Mouse (Mus musculus) granulocyte monocyte progenitor cell, adult 5-6 weeks (primary cell): Measurements from ENCODE around the gene Rufy1. TPM values are rescaled to one million over a fixed set of nuclear protein-coding genes. Genes with fewer than 3 reads are reported as not detected.

Experiments used
- ATAC-seq: replicated peaks from 2 replicates; pipeline ENCODE4 v1.8.0; 2016; ENCODE audit warnings: mild to moderate bottlenecking, moderate TSS enrichment, inconsistent platforms; ENCODE audit not compliant: poor library complexity, severe bottlenecking
- total RNA-seq, 2 experiments: library from RNA; stranded (forward) in 1 of 2; stranded (reverse) in 1 of 2; fragments of 200-712, 200-1000 nt in 1 of 2; fragments of >200 nt in 1 of 2; fragmentation: Nextera tagmentation in 1 of 2; gene quantifications; 2 replicates each; pipeline ENCODE4 v1.2.3; 2014 to 2017

Rufy1 gene
- total RNA-seq, 2 experiments from 2014 or later = 34.6 to 42.1 TPM

- peak; percentile 43 for ATAC-seq
These were observed 476 bp upstream of the Rufy1 start for GRCm38 (mm10) chr11:50431134-50432068.

- ATAC-seq = no peak
These were observed 4.9 kb downstream of the Rufy1 start for GRCm38 (mm10) chr11:50426056-50426455.

- peak; percentile 81 for ATAC-seq
These were observed 8.8 kb downstream of the Rufy1 start for GRCm38 (mm10) chr11:50421934-50422780.

GRCm38 (mm10) chr11:50421461-50421860 lies 9.5 kb downstream of the Rufy1 start:
- no peak for ATAC-seq

GRCm38 (mm10) chr11:50417856-50418255 lies 13.1 kb downstream of the Rufy1 start:
- ATAC-seq = no peak

GRCm38 (mm10) chr11:50415563-50416241 lies 15.2 kb downstream of the Rufy1 start:
- ATAC-seq = peak; percentile 97

GRCm38 (mm10) chr11:50407235-50407634 lies 23.7 kb downstream of the Rufy1 start:
- ATAC-seq = no peak

- no peak for ATAC-seq
These were observed 27.4 kb downstream of the Rufy1 start for GRCm38 (mm10) chr11:50403367-50404014.

- no peak for ATAC-seq
These were observed 28.4 kb downstream of the Rufy1 start for GRCm38 (mm10) chr11:50402481-50402880.

GRCm38 (mm10) chr11:50398803-50399202 lies 32.1 kb downstream of the Rufy1 start:
- ATAC-seq = no peak

GRCm38 (mm10) chr11:50397316-50397715 lies 33.6 kb downstream of the Rufy1 start:
- no peak for ATAC-seq

- ATAC-seq = no peak
These were observed 34.1 kb downstream of the Rufy1 start for GRCm38 (mm10) chr11:50396766-50397307.

GRCm38 (mm10) chr11:50394731-50395130 lies 36.2 kb downstream of the Rufy1 start:
- ATAC-seq = no peak

GRCm38 (mm10) chr11:50393306-50393705 lies 37.6 kb downstream of the Rufy1 start:
- no peak for ATAC-seq

- no peak for ATAC-seq
These were observed 39.5 kb downstream of the Rufy1 start for GRCm38 (mm10) chr11:50391272-50391960.

- no peak; the same call in 1 of the 2 replicates for ATAC-seq
These were observed 41.3 kb downstream of the Rufy1 start for GRCm38 (mm10) chr11:50389616-50390015.

- ATAC-seq = no peak
These were observed 41.9 kb downstream of the Rufy1 start for GRCm38 (mm10) chr11:50389011-50389410.

- ATAC-seq = peak; percentile 15
These were observed 42.6 kb downstream of the Rufy1 start for GRCm38 (mm10) chr11:50388217-50388929.
